Mouse (Mus musculus) stomach, postnatal 0 days (tissue): Measurements from ENCODE around the gene 1700029I15Rik. TPM values are rescaled to one million over a fixed set of nuclear protein-coding genes. Genes with fewer than 3 reads are reported as not detected.

Source experiments
- ATAC-seq: fragments of 200-750 bp; cut with Nextera tagmentation; 2 replicates; pipeline ENCODE4 v1.8.0; 2017; ENCODE audit not compliant: low FRiP score, low TSS enrichment
- DNase-seq: peaks from one replicate; pipeline ENCODE4 v3.0.0-alpha.2; 2016; ENCODE audit warnings: low spot score
- H3K27ac ChIP-seq: fragments of 300-500 bp; sonication (generic); replicated peaks from 2 replicates; pipeline ENCODE4 v1.5.1; 2014; ENCODE audit warnings: mild to moderate bottlenecking, control low read depth
- H3K27me3 ChIP-seq: fragments of 300-500 bp; sonication (generic); 2 replicates; pipeline ENCODE4 v1.6.1; 2014; ENCODE audit warnings: low read length; ENCODE audit not compliant: control insufficient read depth, insufficient read depth
- H3K36me3 ChIP-seq: fragments of 300-500 bp; sonication (generic); 2 replicates; pipeline ENCODE4 v1.6.1; 2014; ENCODE audit warnings: low read length, mixed read lengths; ENCODE audit not compliant: control insufficient read depth, insufficient read depth
- H3K4me1 ChIP-seq: fragments of 300-500 bp; sonication (generic); replicated peaks from 2 replicates; pipeline ENCODE4 v1.6.1; 2014; ENCODE audit warnings: antibody characterized with exemption; ENCODE audit not compliant: control insufficient read depth, insufficient read depth
- H3K4me2 ChIP-seq: fragments of 300-500 bp; sonication (generic); replicated peaks from 2 replicates; pipeline ENCODE4 v1.6.1; 2014; ENCODE audit warnings: low read depth, mild to moderate bottlenecking, control low read depth, moderate library complexity
- H3K4me3 ChIP-seq: fragments of 300-500 bp; sonication (generic); 2 replicates; pipeline ENCODE4 v1.5.1; 2014; ENCODE audit warnings: low read depth, low read length, control low read depth
- H3K9ac ChIP-seq: fragments of 300-500 bp; sonication (generic); 2 replicates; pipeline ENCODE4 v1.6.1; 2014; ENCODE audit warnings: mild to moderate bottlenecking, low read length, control low read depth, mixed read lengths
- H3K9me3 ChIP-seq: fragments of 300-500 bp; sonication (generic); 2 replicates; pipeline ENCODE4 v1.6.1; 2016; ENCODE audit warnings: low read length; ENCODE audit not compliant: control insufficient read depth
- CTCF ChIP-seq: IDR thresholded peaks from 2 replicates; pipeline ENCODE4 v1.5.1; 2016; ENCODE audit warnings: antibody characterized with exemption, low read depth, mild to moderate bottlenecking, moderate library complexity
- EP300 ChIP-seq: optimal IDR thresholded peaks from 2 replicates; pipeline ENCODE3; 2016; ENCODE audit warnings: antibody characterized with exemption
- WGBS: fragments of 180-500 bp; shearing (Covaris S2); extraction: QIAGEN DNeasy Blood & Tissue Kit; methylation state at CpG from one replicate; pipeline ENCODE4 v1.1.7; 2014; 5-methylcytosine and 5-hydroxymethylcytosine counted together
- polyA plus RNA-seq: library from polyadenylated mRNA; unstranded; fragments of >200 nt; fragmentation: Nextera tagmentation; extraction: Ambion mirVana; gene quantifications from 2 replicates; pipeline ENCODE4 v1.2.1, GENCODE M21; 2015

1700029I15Rik gene
- polyA plus RNA-seq: 1.7 and 2.3 TPM in 2 replicates

GRCm38 (mm10) chr2:92381901-92382588 is at the start of gene 1700029I15Rik:
1700029I15Rik (plus strand) TSS chr2:92382538.
- no peak within 1 kb of the TSS for H3K4me3 ChIP-seq
- TF ChIP-seq EP300 (no peak), CTCF (no peak)
- no peak within 1 kb of the TSS for H3K4me2 ChIP-seq
- peaks cover 17% of the 10 kb centered on the region for H3K36me3 ChIP-seq
- H3K27ac ChIP-seq: no peak within 1 kb of the TSS
- no peaks in the 10 kb centered on the region for H3K9me3 ChIP-seq
- no peaks in the 10 kb centered on the region for H3K27me3 ChIP-seq
- WGBS: 89% methylated on average over 5 of the region's 5 CpGs
- DNase-seq (no peak), ATAC-seq (no peak)
- no peaks in the 10 kb centered on the region for H3K4me1 ChIP-seq
- H3K9ac ChIP-seq: no peak within 1 kb of the TSS

GRCm38 (mm10) chr2:92342418-92342817 is 39.9 kb upstream of the 1700029I15Rik start:
- no peak for DNase-seq
- TF ChIP-seq EP300 (no peak), CTCF (no peak)
- ATAC-seq: no peak
- Histone ChIP-seq H3K27ac (no peak overlapping the region), H3K9me3 (no peaks in the 10 kb centered on the region), H3K4me3 (no peak overlapping the region), H3K9ac (no peak overlapping the region), H3K4me1 (no peaks in the 10 kb centered on the region), H3K36me3 (peaks cover 11% of the 10 kb centered on the region; the same call in 1 of the 2 replicates), H3K27me3 (no peaks in the 10 kb centered on the region), H3K4me2 (no peak overlapping the region)

- H3K4me3 ChIP-seq: no peak overlapping the region
- WGBS: 86% methylated on average over 2 of the region's 2 CpGs
- H3K27ac ChIP-seq: no peak overlapping the region
- no peak overlapping the region for H3K4me2 ChIP-seq
- no peaks in the 10 kb centered on the region for H3K27me3 ChIP-seq
- H3K4me1 ChIP-seq: no peaks in the 10 kb centered on the region
- no peak for DNase-seq
- H3K36me3 ChIP-seq: peaks cover 14% of the 10 kb centered on the region; the same call in 1 of the 2 replicates
- H3K9ac ChIP-seq: no peak overlapping the region
- no peaks in the 10 kb centered on the region for H3K9me3 ChIP-seq
- TF ChIP-seq CTCF (no peak), EP300 (no peak)
- no peak for ATAC-seq
Measured at GRCm38 (mm10) chr2:92347191-92347590, 35.1 kb upstream of the 1700029I15Rik start.

GRCm38 (mm10) chr2:92349589-92350425 is 32.5 kb upstream of the 1700029I15Rik start:
- ATAC-seq: no peak
- WGBS: 56% methylated on average over 6 of the region's 6 CpGs
- H3K27me3 ChIP-seq: no peaks in the 10 kb centered on the region
- H3K27ac ChIP-seq: no peak overlapping the region
- no peaks in the 10 kb centered on the region for H3K9me3 ChIP-seq
- H3K4me3 ChIP-seq: no peak overlapping the region
- no peak overlapping the region for H3K4me2 ChIP-seq
- no peak overlapping the region for H3K9ac ChIP-seq
- DNase-seq: no peak
- TF ChIP-seq EP300: no peak
- TF ChIP-seq CTCF: no peak
- peaks cover 12% of the 10 kb centered on the region; the same call in 1 of the 2 replicates for H3K36me3 ChIP-seq
- H3K4me1 ChIP-seq: no peaks in the 10 kb centered on the region

GRCm38 (mm10) chr2:92350686-92351085 is 31.7 kb upstream of the 1700029I15Rik start:
- peaks cover 10% of the 10 kb centered on the region; the same call in 1 of the 2 replicates for H3K36me3 ChIP-seq
- no peaks in the 10 kb centered on the region for H3K27me3 ChIP-seq
- no peak overlapping the region for H3K9ac ChIP-seq
- no peak overlapping the region for H3K4me3 ChIP-seq
- DNase-seq (no peak), ATAC-seq (no peak)
- no peak for TF ChIP-seq CTCF
- no peak for TF ChIP-seq EP300
- WGBS: 53% methylated on average over 5 of the region's 5 CpGs
- no peaks in the 10 kb centered on the region for H3K9me3 ChIP-seq
- H3K4me2 ChIP-seq: no peak overlapping the region
- no peaks in the 10 kb centered on the region for H3K4me1 ChIP-seq
- H3K27ac ChIP-seq: no peak overlapping the region
